Mouse (Mus musculus) MEL (cell line): ENCODE results near the gene Vgf. TPM values are rescaled to one million over a fixed set of nuclear protein-coding genes. Genes with fewer than 3 reads are reported as not detected.

Experiments
- DNase-seq: peaks from one replicate; pipeline ENCODE4 v3.0.0; 2011; ENCODE audit warnings: low read depth, low spot score
- H3K27ac ChIP-seq: 2 replicates; pipeline ENCODE4 v1.5.1; 2012; ENCODE audit warnings: low read depth, mild to moderate bottlenecking, control low read depth, low read length, moderate library complexity; ENCODE audit not compliant: control insufficient read depth
- H3K27me3 ChIP-seq, 2 experiments: fragments of 150-350 bp in 1 of 2; sonication (generic) in 1 of 2; 2 replicates each; pipeline ENCODE4 v1.6.1; 2012; ENCODE audit warnings: low read length in 2 of 2, mild to moderate bottlenecking in 2 of 2, improper control_type of control experiment in 1 of 2, moderate library complexity in 1 of 2; ENCODE audit not compliant: insufficient read depth in 2 of 2, control insufficient read depth in 1 of 2
- H3K36me3 ChIP-seq, 2 experiments: 2 replicates each; pipeline ENCODE4 v1.6.1; 2012 to 2014; ENCODE audit warnings: low read length in 2 of 2, improper control_type of control experiment in 1 of 2, inconsistent platforms in 1 of 2, mild to moderate bottlenecking in 1 of 2; ENCODE audit not compliant: insufficient read depth in 2 of 2, control insufficient read depth in 1 of 2
- H3K4me1 ChIP-seq, 2 experiments: fragments of 150-350 bp in 1 of 2; sonication (generic) in 1 of 2; 2 replicates each; pipeline ENCODE4 v1.6.1; 2012; ENCODE audit warnings: low read length in 2 of 2, improper control_type of control experiment in 1 of 2, mild to moderate bottlenecking in 1 of 2; ENCODE audit not compliant: insufficient read depth in 2 of 2, control insufficient read depth in 1 of 2
- H3K4me3 ChIP-seq, 2 experiments: fragments of 150-350 bp in 1 of 2; sonication (generic) in 1 of 2; 2 replicates each; pipeline ENCODE4 v1.5.1; 2012; ENCODE audit warnings: low read depth in 2 of 2, low read length in 2 of 2, mild to moderate bottlenecking in 2 of 2, moderate library complexity in 2 of 2, control low read depth in 1 of 2, improper control_type of control experiment in 1 of 2; ENCODE audit not compliant: control insufficient read depth in 1 of 2, insufficient read depth in 1 of 2
- H3K79me2 ChIP-seq: 2 replicates; pipeline ENCODE4 v1.6.1; 2012; ENCODE audit warnings: mild to moderate bottlenecking, low read length, moderate library complexity; ENCODE audit not compliant: control insufficient read depth, poor library complexity, insufficient read depth
- H3K9ac ChIP-seq: 2 replicates; pipeline ENCODE4 v1.6.1; 2012; ENCODE audit warnings: low read depth, mild to moderate bottlenecking, control low read depth, low read length, moderate library complexity; ENCODE audit not compliant: control insufficient read depth, poor library complexity, severe bottlenecking
- H3K9me3 ChIP-seq: fragments of 150-350 bp; sonication (generic); replicated peaks from 2 replicates; pipeline ENCODE4 v1.6.1; 2012; ENCODE audit warnings: mild to moderate bottlenecking, low read length, improper control_type of control experiment, moderate library complexity; ENCODE audit not compliant: insufficient read depth
- BHLHE40 ChIP-seq: IDR thresholded peaks from 2 replicates; pipeline ENCODE4 v1.6.1; 2012; ENCODE audit warnings: low read depth, mild to moderate bottlenecking, inconsistent platforms, low read length, improper control_type of control experiment, borderline replicate concordance
- CHD1 ChIP-seq: IDR thresholded peaks from 2 replicates; pipeline ENCODE4 v1.6.1; 2012; ENCODE audit warnings: low read depth, mild to moderate bottlenecking, inconsistent platforms, low read length, improper control_type of control experiment
- CHD2 ChIP-seq: IDR thresholded peaks from 2 replicates; pipeline ENCODE4 v1.6.1; 2011; ENCODE audit warnings: low read length, improper control_type of control experiment
- CTCF ChIP-seq, 3 experiments: IDR thresholded peaks in 2 of 3; conservative IDR thresholded peaks in 1 of 3; 2 replicates each; pipeline ENCODE4 v1.5.1; 2011 to 2012; ENCODE audit warnings: low read length in 3 of 3, low read depth in 2 of 3, mild to moderate bottlenecking in 2 of 3, improper control_type of control experiment in 1 of 3, inconsistent platforms in 1 of 3, mixed read lengths in 1 of 3, moderate library complexity in 1 of 3; ENCODE audit not compliant: control insufficient read depth in 1 of 3, insufficient read depth in 1 of 3, poor library complexity in 1 of 3, severe bottlenecking in 1 of 3
- ELF1 ChIP-seq: IDR thresholded peaks from 2 replicates; pipeline ENCODE4 v1.6.1; 2014; ENCODE audit warnings: low read depth, mild to moderate bottlenecking, inconsistent platforms, low read length, improper control_type of control experiment, moderate library complexity
- EP300 ChIP-seq, 2 experiments: IDR thresholded peaks; 2 replicates each; pipeline ENCODE4 v1.6.1; 2011; ENCODE audit warnings: improper control_type of control experiment in 2 of 2, low read length in 2 of 2, low read depth in 1 of 2, mild to moderate bottlenecking in 1 of 2
- GABPA ChIP-seq: IDR thresholded peaks from 2 replicates; pipeline ENCODE4 v1.6.1; 2012; ENCODE audit warnings: low read depth, mild to moderate bottlenecking, inconsistent platforms, low read length, improper control_type of control experiment, moderate library complexity
- GATA1 ChIP-seq: IDR thresholded peaks from 2 replicates; pipeline ENCODE4 v1.6.1; 2011; ENCODE audit warnings: low read depth, low read length, improper control_type of control experiment
- HCFC1 ChIP-seq: IDR thresholded peaks from 2 replicates; pipeline ENCODE4 v1.6.1; 2012; ENCODE audit warnings: low read depth, mild to moderate bottlenecking, inconsistent platforms, low read length, improper control_type of control experiment, moderate library complexity
- JUND ChIP-seq: IDR thresholded peaks from 2 replicates; pipeline ENCODE4 v1.6.1; 2011; ENCODE audit warnings: low read depth, mild to moderate bottlenecking, improper control_type of control experiment, low read length
- KAT2A ChIP-seq: conservative IDR thresholded peaks from 2 replicates; pipeline ENCODE4 v1.6.1; 2012; ENCODE audit warnings: low read depth, low read length, improper control_type of control experiment, inconsistent platforms
- MAFK ChIP-seq: IDR thresholded peaks from 2 replicates; pipeline ENCODE4 v1.6.1; 2011; ENCODE audit warnings: low read depth, mild to moderate bottlenecking, low read length, improper control_type of control experiment, borderline replicate concordance
- MAX ChIP-seq: IDR thresholded peaks from 2 replicates; pipeline ENCODE4 v1.6.1; 2011; ENCODE audit warnings: low read length, improper control_type of control experiment
- MXI1 ChIP-seq: IDR thresholded peaks from 2 replicates; pipeline ENCODE4 v1.6.1; 2011; ENCODE audit warnings: mild to moderate bottlenecking, low read depth, low read length, improper control_type of control experiment
- MYC ChIP-seq: IDR thresholded peaks from 2 replicates; pipeline ENCODE4 v1.6.1; 2011; ENCODE audit warnings: low read depth, mild to moderate bottlenecking, low read length, improper control_type of control experiment, moderate library complexity
- NELFE ChIP-seq: IDR thresholded peaks from 2 replicates; pipeline ENCODE4 v1.6.1; 2011; ENCODE audit warnings: low read depth, low read length, improper control_type of control experiment
- NRF1 ChIP-seq: IDR thresholded peaks from 2 replicates; pipeline ENCODE4 v1.6.1; 2014; ENCODE audit warnings: low read depth, mild to moderate bottlenecking, inconsistent platforms, low read length, improper control_type of control experiment, moderate library complexity; ENCODE audit not compliant: poor library complexity, insufficient read depth, severe bottlenecking
- POLR2AphosphoS2 ChIP-seq: IDR thresholded peaks from 2 replicates; pipeline ENCODE4 v1.6.1; 2011; ENCODE audit warnings: low read length, improper control_type of control experiment
- POLR2AphosphoS5 ChIP-seq: IDR thresholded peaks from 2 replicates; pipeline ENCODE4 v1.6.1; 2012; ENCODE audit warnings: low read depth, borderline replicate concordance, mild to moderate bottlenecking, inconsistent platforms, low read length, moderate library complexity, mixed read lengths
- RAD21 ChIP-seq: IDR thresholded peaks from 2 replicates; pipeline ENCODE4 v1.6.1; 2011; ENCODE audit warnings: mild to moderate bottlenecking, low read depth, low read length, improper control_type of control experiment
- RCOR1 ChIP-seq: IDR thresholded peaks from 2 replicates; pipeline ENCODE4 v1.6.1; 2012; ENCODE audit warnings: low read depth, mild to moderate bottlenecking, inconsistent platforms, low read length, improper control_type of control experiment
- SIN3A ChIP-seq: IDR thresholded peaks from 2 replicates; pipeline ENCODE4 v1.6.1; 2012; ENCODE audit warnings: low read length, improper control_type of control experiment, inconsistent platforms
- SMC3 ChIP-seq: IDR thresholded peaks from 2 replicates; pipeline ENCODE4 v1.6.1; 2011; ENCODE audit warnings: low read depth, low read length, improper control_type of control experiment
- TAL1 ChIP-seq: IDR thresholded peaks from 2 replicates; pipeline ENCODE4 v1.6.1; 2012; ENCODE audit warnings: mild to moderate bottlenecking, inconsistent platforms, low read length, moderate library complexity, mixed read lengths
- TBP ChIP-seq: IDR thresholded peaks from 2 replicates; pipeline ENCODE4 v1.8.0; 2011; ENCODE audit warnings: low read depth, low read length, improper control_type of control experiment
- TCF12 ChIP-seq: IDR thresholded peaks from 2 replicates; pipeline ENCODE4 v1.6.1; 2014; ENCODE audit warnings: low read depth, mild to moderate bottlenecking, inconsistent platforms, low read length, improper control_type of control experiment, moderate library complexity
- UBTF ChIP-seq: IDR thresholded peaks from 2 replicates; pipeline ENCODE4 v1.6.1; 2012; ENCODE audit warnings: low read depth, mild to moderate bottlenecking, inconsistent platforms, low read length, improper control_type of control experiment, moderate library complexity, borderline replicate concordance; ENCODE audit not compliant: insufficient read depth
- USF1 ChIP-seq: IDR thresholded peaks from 2 replicates; pipeline ENCODE4 v1.6.1; 2014; ENCODE audit warnings: low read depth, mild to moderate bottlenecking, inconsistent platforms, low read length, improper control_type of control experiment, moderate library complexity
- USF2 ChIP-seq, 2 experiments: IDR thresholded peaks; 2 replicates each; pipeline ENCODE4 v1.6.1; 2011 to 2012; ENCODE audit warnings: improper control_type of control experiment in 2 of 2, low read length in 2 of 2, borderline replicate concordance in 1 of 2, inconsistent platforms in 1 of 2, low read depth in 1 of 2, mild to moderate bottlenecking in 1 of 2; ENCODE audit not compliant: insufficient read depth in 1 of 2
- ZC3H11A ChIP-seq: IDR thresholded peaks from 2 replicates; pipeline ENCODE4 v1.6.1; 2012; ENCODE audit warnings: low read depth, mild to moderate bottlenecking, inconsistent platforms, low read length, improper control_type of control experiment
- ZKSCAN1 ChIP-seq: IDR thresholded peaks from 2 replicates; pipeline ENCODE4 v1.6.1; 2012; ENCODE audit warnings: low read depth, mild to moderate bottlenecking, inconsistent platforms, low read length, improper control_type of control experiment, moderate library complexity
- ZMIZ1 ChIP-seq: IDR thresholded peaks from 2 replicates; pipeline ENCODE4 v1.6.1; 2012; ENCODE audit warnings: low read depth, mild to moderate bottlenecking, inconsistent platforms, low read length, improper control_type of control experiment, moderate library complexity
- ZNF384 ChIP-seq: IDR thresholded peaks from 2 replicates; pipeline ENCODE4 v1.6.1; 2012; ENCODE audit warnings: low read depth, mild to moderate bottlenecking, inconsistent platforms, low read length, improper control_type of control experiment
- polyA plus RNA-seq, 2 experiments: library from polyadenylated mRNA; stranded (reverse) in 1 of 2; unstranded in 1 of 2; fragments of >175 nt in 1 of 2; fragments of >200 nt in 1 of 2; gene quantifications; 2 replicates each; pipeline versions ENCODE4 v1.2.1 to v1.2.4; 2012; ENCODE audit warnings: low replicate concordance in 2 of 2, low read depth in 1 of 2; ENCODE audit not compliant: insufficient read length in 2 of 2, insufficient read depth in 1 of 2, missing spikeins in 1 of 2
- total RNA-seq: library from RNA; depleted of rRNA; stranded (reverse); fragments of 300-350 nt; gene quantifications from 2 replicates; pipeline ENCODE4 v1.2.3, GENCODE M21; 2012

The Vgf gene
- total and polyA plus RNA-seq, 3 experiments: 0.42 to 1.4 TPM; not detected in 1

- TF ChIP-seq HCFC1 (peak; percentile 95), CHD1 (0 out of 2 replicates have a peak, but pooled peaks have one; percentile 60), ZC3H11A (no peak)
These were observed 39.5 kb upstream of the Vgf start, which contains the start of gene Plod3 (continued) for GRCm38 (mm10) chr5:136986695-136987137.

GRCm38 (mm10) chr5:136987138-136987933 lies 38.9 kb upstream of the Vgf start:
- DNase-seq: peak; percentile 80
- Histone ChIP-seq H3K79me2 (peaks cover 7% of the 10 kb centered on the region; the same call in 1 of the 2 replicates), H3K4me3 (peak overlapping the region; percentile 78 to 95), H3K4me1 (peaks cover 0 to 9% of the 10 kb centered on the region in 2 experiments; a peak in 2 of 4 replicates), H3K27me3 (no peaks in the 10 kb centered on the region), H3K9me3 (no peaks in the 10 kb centered on the region), H3K9ac (peak overlapping the region; percentile 92), H3K27ac (peak overlapping the region; percentile 77), H3K36me3 (0 out of 4 replicates have a peak, but pooled peaks cover 0 to 2% of the 10 kb centered on the region in 2 experiments)
- TF ChIP-seq MYC (peak; percentile 15; the same call in 1 of the 2 replicates), MXI1 (peak; percentile 15; the same call in 1 of the 2 replicates), MAFK (no peak), USF1 (no peak), ZNF384 (no peak), ZC3H11A (no peak), GATA1 (no peak), HCFC1 (no peak), ZMIZ1 (peak; percentile 62; the same call in 1 of the 2 replicates), UBTF (peak; percentile 66; the same call in 1 of the 2 replicates), TAL1 (no peak), SIN3A (peak; percentile 11), EP300 (IDR thresholded peaks at IDR 0.05; ENCODE audit: low read depth in 1 of 2, low read length in 2 of 2) (no peak; a peak in 1 of 4 replicates), RAD21 (no peak), ZKSCAN1 (no peak), POLR2AphosphoS5 (no peak), MAX (no peak), RCOR1 (no peak), NELFE (peak; percentile 48), TBP (no peak), TCF12 (no peak), CHD2 (no peak), GABPA (no peak), CHD1 (no peak), SMC3 (no peak), NRF1 (0 out of 2 replicates have a peak, but pooled peaks have one; percentile 11), POLR2AphosphoS2 (no peak), KAT2A (no peak), ELF1 (no peak), JUND (no peak), USF2 (IDR thresholded peaks at IDR 0.05; ENCODE audit: borderline replicate concordance in 1 of 2, insufficient read depth in 1 of 2, low read depth in 1 of 2, low read length in 2 of 2) (no peak), BHLHE40 (no peak), CTCF (IDR thresholded peaks at IDR 0.05 in 2 of 3, conservative IDR thresholded peaks at IDR 0.05 in 1 of 3; ENCODE audit: control insufficient read depth in 1 of 3, insufficient read depth in 1 of 3, low read depth in 2 of 3, low read length in 3 of 3, poor library complexity in 1 of 3, severe bottlenecking in 1 of 3) (no peak)
